Mouse (Mus musculus): ENCODE measurements around the gene Plekhb1. TPM values are rescaled to one million over a fixed set of nuclear protein-coding genes. Genes with fewer than 3 reads are reported as not detected.

Plekhb1 gene
- polyA plus RNA-seq (2014; fragmentation: Illumina TruSeq; extraction: RNeasy Lipid Tissue Mini Kit (QIAGEN cat#74804); ENCODE audit: low read depth, low replicate concordance): 3.3 TPM

DNA sequence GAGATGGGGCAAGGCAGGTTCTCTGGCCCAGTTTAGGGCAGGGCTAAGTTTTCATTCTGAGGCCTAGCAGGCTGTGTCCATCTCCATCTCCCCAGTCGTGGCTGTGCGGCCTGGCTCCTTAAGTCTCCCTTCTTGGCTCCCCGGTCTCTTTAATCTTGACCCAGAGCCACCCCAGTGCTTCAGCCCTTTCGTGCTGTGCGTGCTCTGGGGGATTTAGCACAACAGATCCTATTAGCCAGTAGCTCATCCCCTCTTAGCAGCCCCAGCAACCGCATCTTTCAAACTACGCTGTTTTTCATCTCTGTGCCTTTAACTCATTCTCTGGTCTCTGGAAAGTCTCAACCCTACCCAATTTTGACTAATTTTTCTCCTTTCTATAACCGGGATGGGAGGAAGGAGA lies at the start of gene Plekhb1:
Gene Plekhb1 (minus strand): TSS at position 184 of the 400 bp plus-strand sequence.

DNA sequence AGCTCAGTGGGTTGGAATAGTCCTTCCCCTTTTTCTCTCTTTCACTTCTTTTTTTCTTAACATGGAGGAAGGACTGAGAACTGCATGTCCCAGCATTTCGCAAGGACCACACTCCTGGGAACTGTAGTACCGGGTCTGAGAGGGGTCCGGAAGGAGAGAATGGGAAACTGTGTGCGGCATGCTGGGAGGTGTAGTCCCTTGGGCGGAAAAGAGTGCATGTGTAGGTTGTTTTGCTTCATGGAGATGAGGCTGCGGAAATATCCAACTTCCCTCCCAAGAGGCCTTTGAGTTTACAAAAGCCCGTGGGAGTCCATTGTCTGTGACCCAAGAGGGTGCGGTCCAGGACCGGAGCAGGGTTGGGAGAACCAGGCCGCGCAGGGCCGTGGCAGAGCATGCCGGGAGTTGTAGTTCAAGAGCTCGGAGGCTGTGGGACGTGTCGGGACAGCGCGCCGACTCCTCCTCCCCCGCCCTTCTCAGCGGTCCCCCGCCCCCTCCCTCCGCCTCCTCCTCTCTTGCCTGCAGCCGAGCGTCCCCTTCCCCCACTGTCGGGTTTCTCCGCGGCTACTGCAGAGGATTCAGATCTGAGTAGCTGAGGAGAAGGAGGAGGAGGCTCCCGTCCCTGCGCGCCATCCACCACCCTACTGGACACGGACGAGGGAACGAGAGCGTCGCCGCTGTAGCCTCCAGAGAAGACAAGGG lies 44.1 kb upstream of the Plekhb1 start, which contains the start of gene Fam168a:
Gene Fam168a (plus strand): TSS at position 493 of the 699 bp plus-strand sequence.

DNA sequence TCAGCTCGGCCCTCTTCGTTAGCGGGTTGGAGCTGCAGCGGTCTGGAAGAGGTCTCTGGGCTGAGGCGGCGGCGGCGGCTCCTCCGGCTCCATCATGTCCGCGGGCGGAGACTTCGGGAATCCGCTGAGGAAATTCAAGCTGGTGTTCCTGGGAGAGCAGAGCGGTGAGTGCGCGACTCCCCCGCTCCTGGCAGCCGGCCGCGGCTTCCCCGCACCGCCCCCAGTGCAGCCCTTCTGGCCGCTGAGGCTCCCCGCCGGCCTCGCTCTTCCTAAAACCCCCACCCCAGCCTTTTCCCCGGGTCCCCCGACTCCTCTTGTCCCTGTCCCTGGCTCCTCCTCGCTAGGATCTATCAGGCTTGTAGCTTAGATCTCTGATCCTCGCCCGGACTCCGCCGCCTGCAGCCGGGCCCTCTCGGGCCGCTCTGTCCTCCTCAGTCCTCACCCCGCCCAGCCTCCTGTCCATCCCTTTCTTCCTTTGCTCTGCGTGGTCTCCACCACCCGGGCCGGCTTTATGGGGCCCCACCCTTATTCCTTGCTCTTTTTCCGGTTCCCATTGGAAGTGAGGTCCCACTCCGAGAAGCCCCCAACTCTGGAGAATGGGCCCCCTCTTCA lies 54.0 kb downstream of the Plekhb1 start, which contains the start of gene Mrpl48:
Gene Mrpl48 (minus strand): TSS at position 172 of the 612 bp plus-strand sequence.

DNA sequence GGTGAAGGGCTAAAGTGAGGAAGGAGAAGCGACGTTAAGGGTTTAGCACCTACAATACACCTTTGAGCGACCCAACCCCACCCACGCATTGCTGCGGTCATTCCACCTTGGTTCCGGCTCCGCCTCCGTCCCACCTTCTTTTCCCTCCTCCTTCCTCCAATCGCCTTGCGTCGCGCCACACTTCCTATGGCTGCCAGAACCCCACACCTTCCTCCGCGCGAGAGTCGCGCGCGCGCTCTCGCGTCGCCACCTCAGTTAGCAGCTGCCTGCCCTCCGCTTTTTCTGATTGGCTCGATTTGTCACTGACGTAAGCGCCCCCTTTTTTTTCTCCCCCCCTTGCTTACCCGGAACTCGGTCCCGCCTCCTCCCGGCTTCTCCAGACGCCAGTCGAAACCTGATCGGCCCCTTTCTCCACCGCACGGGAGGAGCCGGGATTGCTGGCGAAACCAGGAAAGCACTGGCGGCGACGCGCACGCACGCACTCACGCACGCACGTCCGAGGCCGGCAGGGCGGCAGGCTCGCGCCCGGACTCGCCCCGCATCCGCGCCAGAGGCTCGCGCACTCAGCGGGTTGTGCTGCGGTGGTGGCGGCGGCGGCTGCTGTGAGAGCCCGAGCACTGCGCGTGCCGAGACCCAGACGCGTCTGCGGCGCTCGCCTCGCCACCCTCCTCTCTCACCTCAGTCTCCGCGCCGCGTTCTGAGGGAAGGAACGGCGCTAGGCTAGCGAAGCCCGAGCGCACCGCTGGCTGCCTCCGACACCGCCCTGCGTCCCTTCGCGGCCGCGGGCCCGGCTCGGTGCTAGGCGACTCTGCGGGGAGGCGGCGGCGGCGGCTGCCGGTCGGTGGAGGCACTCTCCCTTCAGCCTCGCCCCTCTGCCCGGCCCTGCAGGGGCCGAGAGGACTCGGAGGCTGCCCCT lies 54.7 kb downstream of the Plekhb1 start, which contains the start of gene Rab6a:
Gene Rab6a (plus strand): TSS at position 197 of the 916 bp plus-strand sequence.

Other genes starting within 250 kb of the Plekhb1 start
- gene Ucp3, start 189.4 kb downstream of the Plekhb1 start, polyA plus RNA-seq (2014; fragmentation: Illumina TruSeq; extraction: RNeasy Lipid Tissue Mini Kit (QIAGEN cat#74804); ENCODE audit: low read depth, low replicate concordance): 42.2 TPM
- 129 TPM for gene Ucp2, start 169.1 kb downstream of the Plekhb1 start, polyA plus RNA-seq (2014; fragmentation: Illumina TruSeq; extraction: RNeasy Lipid Tissue Mini Kit (QIAGEN cat#74804); ENCODE audit: low read depth, low replicate concordance)
- not detected for gene Dnajb13, start 147.5 kb downstream of the Plekhb1 start, polyA plus RNA-seq (2014; fragmentation: Illumina TruSeq; extraction: RNeasy Lipid Tissue Mini Kit (QIAGEN cat#74804); ENCODE audit: low read depth, low replicate concordance)
- gene Coa4, start 125.3 kb downstream of the Plekhb1 start, polyA plus RNA-seq (2014; fragmentation: Illumina TruSeq; extraction: RNeasy Lipid Tissue Mini Kit (QIAGEN cat#74804); ENCODE audit: low read depth, low replicate concordance): 11.5 TPM
- 76.9 TPM for gene Rab6a, start 55.0 kb downstream of the Plekhb1 start, polyA plus RNA-seq (2014; fragmentation: Illumina TruSeq; extraction: RNeasy Lipid Tissue Mini Kit (QIAGEN cat#74804); ENCODE audit: low read depth, low replicate concordance)
- 89.1 TPM for gene Mrpl48, start 54.1 kb downstream of the Plekhb1 start, polyA plus RNA-seq (2014; fragmentation: Illumina TruSeq; extraction: RNeasy Lipid Tissue Mini Kit (QIAGEN cat#74804); ENCODE audit: low read depth, low replicate concordance)
- 19.2 TPM for gene Fam168a, start 44.2 kb upstream of the Plekhb1 start, polyA plus RNA-seq (2014; fragmentation: Illumina TruSeq; extraction: RNeasy Lipid Tissue Mini Kit (QIAGEN cat#74804); ENCODE audit: low read depth, low replicate concordance)
- gene Relt, start 201.0 kb upstream of the Plekhb1 start, polyA plus RNA-seq (2014; fragmentation: Illumina TruSeq; extraction: RNeasy Lipid Tissue Mini Kit (QIAGEN cat#74804); ENCODE audit: low read depth, low replicate concordance): 3.9 TPM